Mouse (Mus musculus) forebrain, postnatal 0 days (tissue): Measurements from ENCODE around the gene Cacna1h. TPM values are rescaled to one million over a fixed set of nuclear protein-coding genes. Genes with fewer than 3 reads are reported as not detected.
A peak's percentile ranks its signal among the peaks of the same experiment; 100 is the strongest.

Experiments
- ATAC-seq: fragments of 200-750 bp; cut with Nextera tagmentation; 2 replicates; pipeline ENCODE4 v1.8.0; 2017; ENCODE audit warnings: mild to moderate bottlenecking, moderate library complexity
- DNase-seq: peaks from one replicate; pipeline ENCODE4 v3.0.0-alpha.2; 2015
- H3K27ac ChIP-seq: fragments of 300-500 bp; sonication (generic); 2 replicates; pipeline ENCODE4 v1.5.1; 2014; ENCODE audit warnings: low read depth, mild to moderate bottlenecking, antibody characterized with exemption, low read length, moderate library complexity, mixed read lengths
- H3K27me3 ChIP-seq: fragments of 300-500 bp; sonication (generic); 2 replicates; pipeline ENCODE4 v1.6.1; 2014; ENCODE audit warnings: mild to moderate bottlenecking, low read length, mixed read lengths; ENCODE audit not compliant: insufficient read depth
- H3K36me3 ChIP-seq: fragments of 300-500 bp; sonication (generic); 2 replicates; pipeline ENCODE4 v1.6.1; 2014; ENCODE audit warnings: mild to moderate bottlenecking, moderate library complexity; ENCODE audit not compliant: insufficient read depth
- H3K4me1 ChIP-seq: fragments of 300-500 bp; sonication (generic); 2 replicates; pipeline ENCODE4 v1.6.1; 2014; ENCODE audit warnings: antibody characterized with exemption; ENCODE audit not compliant: insufficient read depth
- H3K4me2 ChIP-seq: fragments of 300-500 bp; sonication (generic); 2 replicates; pipeline ENCODE4 v1.6.1; 2014; ENCODE audit warnings: low read depth, mild to moderate bottlenecking, moderate library complexity
- H3K4me3 ChIP-seq: fragments of 300-500 bp; sonication (generic); 2 replicates; pipeline ENCODE4 v1.5.1; 2014; ENCODE audit warnings: low read depth, low read length, mixed read lengths
- H3K9ac ChIP-seq: fragments of 300-500 bp; sonication (generic); 2 replicates; pipeline ENCODE4 v1.6.1; 2014; ENCODE audit warnings: mild to moderate bottlenecking
- H3K9me3 ChIP-seq: fragments of 300-500 bp; sonication (generic); 2 replicates; pipeline ENCODE4 v1.6.1; 2016; ENCODE audit warnings: low read length
- CTCF ChIP-seq: sonication (generic); IDR thresholded peaks from 2 replicates; pipeline ENCODE4 v1.5.1; 2016; ENCODE audit warnings: antibody characterized with exemption, control low read depth, low read depth
- WGBS: fragments of 180-500 bp; shearing (Covaris S2); extraction: QIAGEN DNeasy Blood & Tissue Kit; methylation state at CpG from one replicate; pipeline ENCODE4 v1.1.7; 2014; 5-methylcytosine and 5-hydroxymethylcytosine counted together
- polyA plus RNA-seq: library from polyadenylated mRNA; unstranded; fragments of >200 nt; fragmentation: Nextera tagmentation; extraction: Ambion mirVana; gene quantifications from 2 replicates; pipeline ENCODE4 v1.2.1, GENCODE M21; 2015
- total RNA-seq: library from RNA; depleted of rRNA; stranded (reverse); fragments of >200 nt; gene quantifications from 2 replicates; pipeline ENCODE4 v1.2.3, GENCODE M21; 2014

Gene Cacna1h
- total and polyA plus RNA-seq, 2 experiments from 2014 or later: 8.1 to 149 TPM

GRCm38 (mm10) chr17:25418926-25419325 lies 14.7 kb downstream of the Cacna1h start:
- Histone ChIP-seq H3K4me2 (no peak overlapping the region), H3K9me3 (no peaks in the 10 kb centered on the region), H3K36me3 (peaks cover 17% of the 10 kb centered on the region; the same call in 1 of the 2 replicates), H3K4me1 (peaks cover 20% of the 10 kb centered on the region), H3K27ac (peak overlapping the region; percentile 41), H3K27me3 (no peaks in the 10 kb centered on the region), H3K9ac (0 out of 2 replicates have a peak overlapping the region, but pooled peaks have one; percentile 2), H3K4me3 (no peak overlapping the region)
- DNase-seq (peak; percentile 63), ATAC-seq (peak; percentile 76)
- 7% methylated on average over 9 of the region's 9 CpGs for WGBS
- TF ChIP-seq CTCF: no peak

GRCm38 (mm10) chr17:25417990-25418389 lies 15.6 kb downstream of the Cacna1h start:
- peaks cover 10% of the 10 kb centered on the region; the same call in 1 of the 2 replicates for H3K36me3 ChIP-seq
- no peaks in the 10 kb centered on the region for H3K9me3 ChIP-seq
- no peak overlapping the region for H3K4me3 ChIP-seq
- 78% methylated on average over 6 of the region's 6 CpGs for WGBS
- no peak overlapping the region for H3K9ac ChIP-seq
- H3K27ac ChIP-seq: no peak overlapping the region
- peaks cover 20% of the 10 kb centered on the region for H3K4me1 ChIP-seq
- TF ChIP-seq CTCF: no peak
- no peak for DNase-seq
- no peak for ATAC-seq
- H3K27me3 ChIP-seq: no peaks in the 10 kb centered on the region
- H3K4me2 ChIP-seq: no peak overlapping the region

GRCm38 (mm10) chr17:25416219-25416618 lies 17.4 kb downstream of the Cacna1h start:
- DNase-seq: no peak
- Histone ChIP-seq H3K4me3 (no peak overlapping the region), H3K27me3 (no peaks in the 10 kb centered on the region), H3K27ac (no peak overlapping the region), H3K36me3 (no peaks in the 10 kb centered on the region), H3K9me3 (no peaks in the 10 kb centered on the region), H3K4me1 (peaks cover 21% of the 10 kb centered on the region), H3K4me2 (no peak overlapping the region), H3K9ac (no peak overlapping the region)
- TF ChIP-seq CTCF: no peak
- 21% methylated on average over 3 of the region's 3 CpGs for WGBS
- ATAC-seq: no peak

- Histone ChIP-seq H3K4me2 (no peak overlapping the region), H3K4me1 (peaks cover 27% of the 10 kb centered on the region), H3K9ac (no peak overlapping the region), H3K36me3 (no peaks in the 10 kb centered on the region), H3K27me3 (no peaks in the 10 kb centered on the region), H3K27ac (no peak overlapping the region), H3K4me3 (no peak overlapping the region), H3K9me3 (no peaks in the 10 kb centered on the region)
- TF ChIP-seq CTCF: no peak
- DNase-seq (no peak), ATAC-seq (peak; percentile 50)
- WGBS: 10% methylated on average over 3 of the region's 6 CpGs
Observed at GRCm38 (mm10) chr17:25415421-25415913, 18.1 kb downstream of the Cacna1h start.

DNA sequence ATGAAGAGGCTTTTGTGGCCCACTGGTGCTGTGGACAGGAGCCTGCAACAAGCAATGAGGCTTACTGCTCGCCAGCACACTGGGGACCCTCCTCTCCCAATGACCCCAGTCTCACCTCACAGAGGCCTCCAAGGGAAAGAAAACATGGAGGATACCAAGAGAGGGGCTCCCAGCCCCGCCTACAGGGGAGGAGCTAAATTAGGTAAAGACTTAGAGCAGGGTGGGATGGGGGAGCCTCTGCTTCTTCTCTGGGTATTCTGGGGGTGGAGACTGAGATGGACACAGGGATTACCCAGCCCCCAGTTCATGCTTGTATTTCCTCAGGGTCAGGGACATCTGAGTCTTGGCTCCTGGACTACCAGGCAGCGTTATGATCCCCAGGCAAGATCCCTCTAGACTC lies 18.7 kb downstream of the Cacna1h start:
- Histone ChIP-seq H3K4me1 (peaks cover 27% of the 10 kb centered on the region), H3K4me3 (no peak overlapping the region), H3K36me3 (no peaks in the 10 kb centered on the region), H3K27me3 (no peaks in the 10 kb centered on the region), H3K27ac (no peak overlapping the region), H3K9ac (no peak overlapping the region), H3K4me2 (no peak overlapping the region), H3K9me3 (no peaks in the 10 kb centered on the region)
- DNase-seq (no peak), ATAC-seq (no peak)
- no peak for TF ChIP-seq CTCF
- WGBS: 33% methylated on average over 3 of the region's 3 CpGs

DNA sequence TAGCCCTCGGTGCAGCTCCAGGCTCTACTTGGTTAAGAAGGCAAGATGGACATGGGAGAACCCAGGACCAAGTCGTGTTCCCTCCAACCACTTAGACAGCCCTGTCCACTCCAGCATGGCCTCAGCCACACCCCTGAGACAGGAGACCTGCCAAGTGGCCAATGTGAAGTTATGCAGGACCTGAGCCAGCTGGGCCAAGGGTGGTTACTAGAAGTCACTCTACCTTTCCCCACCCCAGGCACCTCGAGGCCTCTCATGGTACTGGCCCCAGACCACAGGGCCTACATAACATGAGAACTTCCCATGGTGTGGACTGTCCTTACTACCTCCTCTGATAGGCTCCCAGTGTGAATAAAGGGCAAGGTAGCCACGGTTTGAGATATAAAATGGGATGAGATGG lies 19.4 kb downstream of the Cacna1h start:
- Histone ChIP-seq H3K4me1 (peaks cover 21% of the 10 kb centered on the region), H3K9ac (no peak overlapping the region), H3K36me3 (no peaks in the 10 kb centered on the region), H3K4me3 (no peak overlapping the region), H3K9me3 (no peaks in the 10 kb centered on the region), H3K4me2 (no peak overlapping the region), H3K27ac (no peak overlapping the region), H3K27me3 (no peaks in the 10 kb centered on the region)
- TF ChIP-seq CTCF: no peak
- 79% methylated on average over 4 of the region's 4 CpGs for WGBS
- DNase-seq (no peak), ATAC-seq (no peak)

- Histone ChIP-seq H3K4me3 (no peak overlapping the region), H3K4me1 (peaks cover 27% of the 10 kb centered on the region), H3K36me3 (no peaks in the 10 kb centered on the region), H3K9ac (no peak overlapping the region), H3K4me2 (no peak overlapping the region), H3K27ac (no peak overlapping the region), H3K9me3 (no peaks in the 10 kb centered on the region), H3K27me3 (no peaks in the 10 kb centered on the region)
- ATAC-seq: no peak
- 58% methylated on average over 4 of the region's 4 CpGs for WGBS
- DNase-seq: no peak
- no peak for TF ChIP-seq CTCF
Observed at GRCm38 (mm10) chr17:25411251-25411650, 22.3 kb downstream of the Cacna1h start.
